Mouse (Mus musculus) embryonic facial prominence, embryonic 11.5 days (tissue): ENCODE data around the gene Olfml3. TPM values are rescaled to one million over a fixed set of nuclear protein-coding genes. Genes with fewer than 3 reads are reported as not detected.
A peak's percentile ranks its signal among the peaks of the same experiment; 100 is the strongest.

ENCODE experiments used
- ATAC-seq: fragments of 200-750 bp; cut with Nextera tagmentation; replicated peaks from 2 replicates; pipeline ENCODE4 v1.8.0; 2017; ENCODE audit warnings: low read depth; ENCODE audit not compliant: insufficient number of reproducible peaks, low FRiP score, low TSS enrichment
- DNase-seq: peaks from one replicate; pipeline ENCODE4 v3.0.0-alpha.2; 2015; ENCODE audit warnings: low spot score
- H3K27ac ChIP-seq: fragments of 300-500 bp; sonication (generic); replicated peaks from 2 replicates; pipeline ENCODE4 v1.5.1; 2014; ENCODE audit warnings: mild to moderate bottlenecking, low read depth, low read length, control low read depth
- H3K27me3 ChIP-seq: fragments of 300-500 bp; sonication (generic); 2 replicates; pipeline ENCODE4 v1.6.1; 2014; ENCODE audit warnings: mild to moderate bottlenecking, low read length, moderate library complexity, mixed read lengths; ENCODE audit not compliant: control insufficient read depth, insufficient read depth
- H3K36me3 ChIP-seq: fragments of 300-500 bp; sonication (generic); replicated peaks from 2 replicates; pipeline ENCODE4 v1.6.1; 2014; ENCODE audit warnings: low read depth, mild to moderate bottlenecking, low read length, moderate library complexity, mixed read lengths; ENCODE audit not compliant: control insufficient read depth, insufficient read depth
- H3K4me1 ChIP-seq: fragments of 300-500 bp; sonication (generic); 2 replicates; pipeline ENCODE4 v1.6.1; 2014; ENCODE audit warnings: low read length, mixed read lengths; ENCODE audit not compliant: control insufficient read depth, insufficient read depth
- H3K4me2 ChIP-seq: fragments of 300-500 bp; sonication (generic); 2 replicates; pipeline ENCODE4 v1.6.1; 2014; ENCODE audit warnings: low read depth, mild to moderate bottlenecking, control low read depth, low read length, moderate library complexity
- H3K4me3 ChIP-seq: fragments of 300-500 bp; sonication (generic); 2 replicates; pipeline ENCODE4 v1.5.1; 2014; ENCODE audit warnings: low read depth, low read length, control low read depth
- H3K9ac ChIP-seq: fragments of 300-500 bp; sonication (generic); replicated peaks from 2 replicates; pipeline ENCODE4 v1.6.1; 2014; ENCODE audit warnings: mild to moderate bottlenecking, control low read depth, low read length
- H3K9me3 ChIP-seq: fragments of 300-500 bp; sonication (generic); replicated peaks from 2 replicates; pipeline ENCODE4 v1.6.1; 2016; ENCODE audit warnings: mild to moderate bottlenecking, low read length, inconsistent platforms, mixed read lengths; ENCODE audit not compliant: control insufficient read depth
- WGBS: fragments of 180-500 bp; shearing (Covaris S2); extraction: QIAGEN DNeasy Blood & Tissue Kit; methylation state at CpG from one replicate; pipeline ENCODE4 v1.1.7; 2014; 5-methylcytosine and 5-hydroxymethylcytosine counted together
- polyA plus RNA-seq: library from polyadenylated mRNA; unstranded; fragments of >200 nt; fragmentation: Nextera tagmentation; extraction: Ambion mirVana; gene quantifications from 2 replicates; pipeline ENCODE4 v1.2.1, GENCODE M21; 2014

Olfml3 gene
- polyA plus RNA-seq, 1 experiment from 2014 or later: 25.2 TPM

GRCm38 (mm10) chr3:103735776-103736600, 1.8 kb downstream of the Olfml3 start:
- ATAC-seq (no peak), DNase-seq (no peak)
- H3K27me3 ChIP-seq: no peaks in the 10 kb centered on the region
- H3K9me3 ChIP-seq: no peaks in the 10 kb centered on the region
- WGBS: 66% methylated on average over 28 of the region's 28 CpGs
- peak overlapping the region; percentile 43 for H3K27ac ChIP-seq
- H3K36me3 ChIP-seq: no peaks in the 10 kb centered on the region
- no peak overlapping the region for H3K9ac ChIP-seq
- H3K4me2 ChIP-seq: peak overlapping the region; percentile 42
- peak overlapping the region; percentile 9 for H3K4me3 ChIP-seq
- peaks cover 24% of the 10 kb centered on the region for H3K4me1 ChIP-seq

- H3K9ac ChIP-seq: peak overlapping the region; percentile 45
- H3K4me2 ChIP-seq: peak overlapping the region; percentile 27
- ATAC-seq: peak; percentile 37; the same call in 1 of the 2 replicates
- 5% methylated on average over 11 of the region's 11 CpGs for WGBS
- H3K4me3 ChIP-seq: no peak overlapping the region
- peak; percentile 74 for DNase-seq
- H3K27me3 ChIP-seq: no peaks in the 10 kb centered on the region
- H3K4me1 ChIP-seq: peaks cover 24% of the 10 kb centered on the region
- H3K36me3 ChIP-seq: no peaks in the 10 kb centered on the region
- no peaks in the 10 kb centered on the region for H3K9me3 ChIP-seq
- peak overlapping the region; percentile 80 for H3K27ac ChIP-seq
Observed at GRCm38 (mm10) chr3:103734696-103735519, 2.9 kb downstream of the Olfml3 start.

GRCm38 (mm10) chr3:103733799-103734695, 3.8 kb downstream of the Olfml3 start:
- Histone ChIP-seq H3K36me3 (no peaks in the 10 kb centered on the region), H3K4me1 (peaks cover 24% of the 10 kb centered on the region), H3K9me3 (no peaks in the 10 kb centered on the region)

GRCm38 (mm10) chr3:103733176-103733575, 4.6 kb downstream of the Olfml3 start:
- 31% methylated on average over 2 of the region's 2 CpGs for WGBS
- Histone ChIP-seq H3K4me2 (no peak overlapping the region), H3K36me3 (no peaks in the 10 kb centered on the region), H3K9me3 (no peaks in the 10 kb centered on the region), H3K9ac (no peak overlapping the region), H3K4me1 (peaks cover 24% of the 10 kb centered on the region), H3K27ac (no peak overlapping the region), H3K27me3 (no peaks in the 10 kb centered on the region), H3K4me3 (no peak overlapping the region)
- no peak for DNase-seq
- ATAC-seq: no peak

More at GRCm38 (mm10) chr3:103733799-103734695, 3.8 kb downstream of the Olfml3 start:
- ATAC-seq (peak; percentile 18), DNase-seq (peak; percentile 68)
- H3K27me3 ChIP-seq: no peaks in the 10 kb centered on the region
- H3K27ac ChIP-seq: peak overlapping the region; percentile 80
- H3K4me2 ChIP-seq: peak overlapping the region; percentile 30
- no peak overlapping the region for H3K4me3 ChIP-seq
- H3K9ac ChIP-seq: peak overlapping the region; percentile 43
- 19% methylated on average over 19 of the region's 19 CpGs for whole genome bisulfite sequencing

GRCm38 (mm10) chr3:103732116-103732515, 5.7 kb downstream of the Olfml3 start:
- WGBS: 92% methylated on average over 3 of the region's 3 CpGs
- H3K4me1 ChIP-seq: peaks cover 24% of the 10 kb centered on the region
- no peak for ATAC-seq

GRCm38 (mm10) chr3:103729850-103730249, 8.0 kb downstream of the Olfml3 start:
- Histone ChIP-seq H3K36me3 (no peaks in the 10 kb centered on the region), H3K27me3 (no peaks in the 10 kb centered on the region), H3K9me3 (no peaks in the 10 kb centered on the region), H3K9ac (no peak overlapping the region), H3K27ac (no peak overlapping the region), H3K4me1 (peaks cover 9% of the 10 kb centered on the region), H3K4me2 (no peak overlapping the region), H3K4me3 (no peak overlapping the region)
- no peak for ATAC-seq
- WGBS: 91% methylated on average over 9 of the region's 9 CpGs
- no peak for DNase-seq

More at GRCm38 (mm10) chr3:103732116-103732515, 5.7 kb downstream of the Olfml3 start:
- Histone ChIP-seq H3K36me3 (no peaks in the 10 kb centered on the region), H3K4me3 (no peak overlapping the region), H3K9ac (no peak overlapping the region), H3K27me3 (no peaks in the 10 kb centered on the region), H3K4me2 (no peak overlapping the region), H3K9me3 (no peaks in the 10 kb centered on the region), H3K27ac (no peak overlapping the region)
- no peak for DNase-seq

- H3K4me3 ChIP-seq: no peak overlapping the region
- no peaks in the 10 kb centered on the region for H3K4me1 ChIP-seq
- H3K9me3 ChIP-seq: no peaks in the 10 kb centered on the region
- no peak overlapping the region for H3K4me2 ChIP-seq
- H3K36me3 ChIP-seq: no peaks in the 10 kb centered on the region
- 53% methylated on average over 2 of the region's 2 CpGs for WGBS
- H3K9ac ChIP-seq: no peak overlapping the region
- H3K27ac ChIP-seq: no peak overlapping the region
- no peaks in the 10 kb centered on the region for H3K27me3 ChIP-seq
- ATAC-seq (no peak), DNase-seq (no peak)
Observed at GRCm38 (mm10) chr3:103727813-103728326, 9.9 kb downstream of the Olfml3 start.
